Mouse (Mus musculus): ENCODE data around the gene Ptprm. TPM values are rescaled to one million over a fixed set of nuclear protein-coding genes. Genes with fewer than 3 reads are reported as not detected.

Ptprm gene
- polyA plus RNA-seq, 1 experiment from 2014 or later, result 18.9 TPM

DNA sequence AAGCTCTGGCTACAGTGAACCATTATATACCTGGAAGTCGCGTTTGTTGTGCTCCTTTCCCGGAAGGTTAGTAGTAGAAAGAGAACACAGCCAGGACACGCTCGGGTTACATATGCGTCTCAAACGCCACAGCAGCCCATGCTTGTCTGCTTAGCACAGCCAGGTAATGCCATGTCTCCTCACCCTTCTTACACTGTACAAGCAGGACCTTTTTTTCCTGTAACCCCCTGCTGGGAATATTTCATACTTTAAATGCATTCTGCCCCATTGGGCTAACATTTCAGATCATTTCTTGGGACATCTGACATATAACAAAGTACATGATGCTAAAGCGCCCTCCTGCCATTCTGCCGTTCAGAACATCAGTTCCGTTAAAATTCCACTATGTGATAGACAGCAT is 540.9 kb downstream of the Ptprm start:
- Histone ChIP-seq H3K4me3 (replicated peaks) (no peak overlapping the region), H3K9ac (no peak overlapping the region), H3K4me2 (no peak overlapping the region), H3K36me3 (0 out of 2 replicates have a peak, but pooled peaks cover 3% of the 10 kb centered on the region), H3K4me1 (no peaks in the 10 kb centered on the region), H3K9me3 (replicated peaks) (no peaks in the 10 kb centered on the region), H3K27me3 (no peaks in the 10 kb centered on the region; the same call in 1 of the 2 replicates), H3K27ac (no peak overlapping the region)
- no peak for ATAC-seq (replicated peaks; ENCODE audit: low FRiP score)
- WGBS, result 82% methylated on average over 10 of the region's 10 CpGs

- Histone ChIP-seq H3K9me3 (replicated peaks) (no peaks in the 10 kb centered on the region), H3K4me3 (replicated peaks) (no peak overlapping the region), H3K36me3 (0 out of 2 replicates have a peak, but pooled peaks cover 3% of the 10 kb centered on the region), H3K27me3 (no peaks in the 10 kb centered on the region), H3K27ac (no peak overlapping the region), H3K9ac (no peak overlapping the region), H3K4me1 (no peaks in the 10 kb centered on the region), H3K4me2 (no peak overlapping the region)
- ATAC-seq (replicated peaks; ENCODE audit: low FRiP score), result no peak
- 78% methylated on average over 5 of the region's 5 CpGs for WGBS
Measured at GRCm38 (mm10) chr17:66809786-66810185, 544.5 kb downstream of the Ptprm start.

- Histone ChIP-seq H3K4me2 (no peak overlapping the region), H3K27ac (no peak overlapping the region), H3K36me3 (0 out of 2 replicates have a peak, but pooled peaks cover 3% of the 10 kb centered on the region), H3K4me3 (replicated peaks) (no peak overlapping the region), H3K27me3 (no peaks in the 10 kb centered on the region), H3K4me1 (no peaks in the 10 kb centered on the region), H3K9ac (no peak overlapping the region), H3K9me3 (replicated peaks) (no peaks in the 10 kb centered on the region)
- WGBS, result 78% methylated on average over 8 of the region's 8 CpGs
- ATAC-seq (replicated peaks; ENCODE audit: low FRiP score), result no peak
Measured at GRCm38 (mm10) chr17:66808186-66808585, 546.1 kb downstream of the Ptprm start.

- 0 out of 2 replicates have a peak, but pooled peaks cover 2% of the 10 kb centered on the region for H3K4me1 ChIP-seq
- no peak overlapping the region for H3K9ac ChIP-seq
- no peak overlapping the region for H3K4me2 ChIP-seq
- H3K27me3 ChIP-seq, result no peaks in the 10 kb centered on the region
- H3K9me3 ChIP-seq (replicated peaks), result no peaks in the 10 kb centered on the region
- H3K4me3 ChIP-seq (replicated peaks), result no peak overlapping the region
- no peaks in the 10 kb centered on the region for H3K36me3 ChIP-seq
- H3K27ac ChIP-seq, result no peak overlapping the region
- WGBS, result 29% methylated on average over 10 of the region's 10 CpGs
- ATAC-seq (replicated peaks; ENCODE audit: low FRiP score), result 0 out of 2 replicates have a peak, but pooled peaks have one; percentile 60
Measured at GRCm38 (mm10) chr17:66801831-66802687, 552.2 kb downstream of the Ptprm start.

DNA sequence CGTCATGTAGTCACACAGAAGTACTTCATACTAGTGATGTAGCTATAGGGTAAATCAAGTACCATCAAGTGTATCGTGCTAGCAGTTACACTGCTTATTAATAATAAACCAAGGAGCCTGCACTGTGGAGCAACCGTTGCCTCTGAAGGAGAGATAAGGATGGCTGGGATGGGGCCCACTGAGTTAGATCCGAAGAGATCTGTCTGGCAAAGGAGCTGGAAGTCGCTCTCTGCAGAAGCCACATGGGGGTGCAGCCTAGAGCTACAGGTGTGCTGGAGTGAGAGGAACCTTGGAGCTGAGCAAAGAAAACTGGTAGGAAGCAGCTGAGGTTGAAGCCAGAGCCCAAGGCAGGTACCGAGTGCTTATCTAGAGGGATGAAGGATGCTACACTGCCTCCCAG is 554.0 kb downstream of the Ptprm start:
- Histone ChIP-seq H3K4me1 (0 out of 2 replicates have a peak, but pooled peaks cover 2% of the 10 kb centered on the region), H3K9ac (no peak overlapping the region), H3K36me3 (no peaks in the 10 kb centered on the region), H3K27me3 (no peaks in the 10 kb centered on the region), H3K4me2 (no peak overlapping the region), H3K27ac (no peak overlapping the region), H3K9me3 (replicated peaks) (no peaks in the 10 kb centered on the region), H3K4me3 (replicated peaks) (no peak overlapping the region)
- ATAC-seq (replicated peaks; ENCODE audit: low FRiP score), result no peak
- 87% methylated on average over 6 of the region's 6 CpGs for WGBS

DNA sequence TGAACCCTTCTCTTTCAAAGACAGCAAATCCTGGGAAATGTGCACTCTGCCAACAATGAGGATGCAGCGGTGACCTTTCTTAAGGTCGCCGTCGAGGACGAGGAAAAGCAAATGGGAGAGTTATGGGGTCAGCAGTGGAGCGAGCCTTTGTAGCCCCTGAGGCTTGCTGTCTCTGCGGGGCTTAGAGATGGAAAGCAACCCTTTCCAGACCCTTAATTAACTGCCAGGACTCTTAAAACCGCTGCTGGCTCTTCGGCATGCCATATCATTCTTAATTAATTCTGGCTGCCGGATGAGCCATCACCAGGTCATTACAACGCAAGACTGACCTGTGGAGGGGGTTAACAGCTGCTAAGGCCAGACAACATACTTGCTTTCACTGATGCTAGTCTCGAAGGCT is 568.1 kb downstream of the Ptprm start:
- WGBS, result 23% methylated on average over 12 of the region's 12 CpGs
- no peak for ATAC-seq (replicated peaks; ENCODE audit: low FRiP score)
- no peaks in the 10 kb centered on the region for H3K27me3 ChIP-seq

DNA sequence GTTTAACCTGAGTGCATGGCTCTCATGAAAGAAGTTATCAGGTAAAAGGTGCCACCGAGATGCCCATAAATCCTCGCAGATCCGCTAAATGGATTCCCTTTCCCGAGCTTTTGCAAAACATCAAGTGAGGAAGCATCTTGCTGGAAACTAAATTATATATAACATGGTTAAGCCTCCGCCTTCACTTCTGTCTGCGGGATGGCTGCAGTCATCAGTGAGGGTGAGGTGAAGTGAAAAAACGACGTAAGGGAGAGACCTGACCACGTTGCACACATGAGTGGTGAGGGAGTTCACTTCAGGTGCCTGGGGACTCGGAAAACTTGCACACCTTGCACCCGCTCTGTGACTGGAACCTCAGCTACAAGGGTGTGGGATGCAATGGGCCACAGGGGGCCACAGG is 568.7 kb downstream of the Ptprm start:
- H3K27ac ChIP-seq, result no peak overlapping the region
- no peaks in the 10 kb centered on the region for H3K9me3 ChIP-seq (replicated peaks)
- H3K36me3 ChIP-seq, result no peaks in the 10 kb centered on the region
- WGBS, result 63% methylated on average over 11 of the region's 11 CpGs
- no peak overlapping the region for H3K9ac ChIP-seq
- no peak overlapping the region for H3K4me3 ChIP-seq (replicated peaks)
- H3K4me2 ChIP-seq, result no peak overlapping the region
- H3K4me1 ChIP-seq, result peaks cover 11% of the 10 kb centered on the region
- H3K27me3 ChIP-seq, result no peaks in the 10 kb centered on the region
- no peak for ATAC-seq (replicated peaks; ENCODE audit: low FRiP score)

More for the DNA sequence above, 568.1 kb downstream of the Ptprm start:
- Histone ChIP-seq H3K4me3 (replicated peaks) (no peak overlapping the region), H3K27ac (no peak overlapping the region), H3K4me1 (peaks cover 11% of the 10 kb centered on the region), H3K9ac (no peak overlapping the region), H3K4me2 (no peak overlapping the region), H3K36me3 (no peaks in the 10 kb centered on the region), H3K9me3 (replicated peaks) (no peaks in the 10 kb centered on the region)

GRCm38 (mm10) chr17:66783601-66784000 is 570.7 kb downstream of the Ptprm start:
- H3K4me2 ChIP-seq, result no peak overlapping the region
- no peaks in the 10 kb centered on the region for H3K27me3 ChIP-seq
- H3K27ac ChIP-seq, result no peak overlapping the region
- H3K9me3 ChIP-seq (replicated peaks), result no peaks in the 10 kb centered on the region
- no peak overlapping the region for H3K9ac ChIP-seq
- WGBS, result 90% methylated on average over 4 of the region's 4 CpGs
- no peaks in the 10 kb centered on the region for H3K36me3 ChIP-seq
- H3K4me1 ChIP-seq, result peaks cover 17% of the 10 kb centered on the region
- no peak overlapping the region for H3K4me3 ChIP-seq (replicated peaks)
- no peak for ATAC-seq (replicated peaks; ENCODE audit: low FRiP score)

GRCm38 (mm10) chr17:66783075-66783492 is 571.2 kb downstream of the Ptprm start:
- Histone ChIP-seq H3K9me3 (replicated peaks) (no peaks in the 10 kb centered on the region), H3K27me3 (no peaks in the 10 kb centered on the region), H3K36me3 (no peaks in the 10 kb centered on the region), H3K4me1 (peaks cover 18% of the 10 kb centered on the region), H3K4me2 (no peak overlapping the region), H3K27ac (no peak overlapping the region), H3K4me3 (replicated peaks) (no peak overlapping the region), H3K9ac (no peak overlapping the region)
- WGBS, result 73% methylated on average over 10 of the region's 10 CpGs
- ATAC-seq (replicated peaks; ENCODE audit: low FRiP score), result no peak

DNA sequence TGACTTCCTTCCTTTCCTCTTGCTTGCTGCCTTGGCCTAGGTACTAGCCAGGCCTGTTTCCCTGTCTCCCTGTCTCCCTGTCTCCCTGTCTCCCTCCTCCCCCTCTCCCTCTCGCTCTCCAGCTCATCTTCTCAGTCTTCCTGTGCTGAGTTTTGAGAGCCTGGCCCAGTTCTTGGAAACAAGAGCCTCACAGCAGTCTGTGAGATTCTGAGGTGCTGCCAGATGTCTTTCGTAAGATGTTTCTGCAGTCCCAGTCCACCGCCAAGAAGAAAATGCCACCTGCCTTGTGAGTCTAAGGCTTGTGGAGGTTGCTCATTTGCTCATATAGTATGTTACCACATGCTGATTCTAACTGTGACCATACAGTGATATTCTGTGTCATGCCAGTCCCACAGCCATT is 572.3 kb downstream of the Ptprm start:
- H3K9ac ChIP-seq, result no peak overlapping the region
- no peak for ATAC-seq (replicated peaks; ENCODE audit: low FRiP score)

DNA sequence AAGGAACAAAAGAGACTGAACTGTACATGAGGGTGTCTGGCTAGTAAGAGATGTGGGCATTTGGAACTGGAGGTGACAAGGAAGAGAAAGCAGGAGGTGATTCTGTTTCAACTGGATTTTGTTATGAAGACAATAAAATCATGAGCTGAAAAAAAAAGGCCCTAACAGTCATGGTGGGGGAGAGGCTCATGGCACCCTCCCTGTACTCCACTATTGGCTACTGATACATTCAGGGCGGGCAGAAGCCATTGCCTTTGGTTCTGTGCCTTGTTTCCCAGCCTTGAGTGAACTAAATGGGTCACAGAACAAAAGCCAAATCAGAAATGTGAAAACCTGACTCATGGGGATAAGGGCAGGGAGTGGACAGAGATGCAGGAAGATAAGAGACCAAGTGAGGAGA is 575.2 kb downstream of the Ptprm start:
- WGBS, result 63% methylated on average over 1 of the region's 1 CpGs
- ATAC-seq (replicated peaks; ENCODE audit: low FRiP score), result no peak
- H3K27me3 ChIP-seq, result no peaks in the 10 kb centered on the region
- no peak overlapping the region for H3K4me2 ChIP-seq
- no peak overlapping the region for H3K4me3 ChIP-seq (replicated peaks)
- no peaks in the 10 kb centered on the region for H3K36me3 ChIP-seq
- peak overlapping the region; percentile 29; the same call in 1 of the 2 replicates for H3K27ac ChIP-seq
- no peaks in the 10 kb centered on the region for H3K9me3 ChIP-seq (replicated peaks)
- H3K9ac ChIP-seq, result no peak overlapping the region
- H3K4me1 ChIP-seq, result peaks cover 13% of the 10 kb centered on the region

More for the DNA sequence above, 572.3 kb downstream of the Ptprm start:
- WGBS, result 70% methylated on average over 3 of the region's 3 CpGs
- H3K4me1 ChIP-seq, result peaks cover 22% of the 10 kb centered on the region
- no peak overlapping the region for H3K4me3 ChIP-seq (replicated peaks)
- no peaks in the 10 kb centered on the region for H3K27me3 ChIP-seq
- H3K9me3 ChIP-seq (replicated peaks), result no peaks in the 10 kb centered on the region
- H3K36me3 ChIP-seq, result no peaks in the 10 kb centered on the region
- no peak overlapping the region for H3K27ac ChIP-seq
- H3K4me2 ChIP-seq, result no peak overlapping the region
